Mouse (Mus musculus): ENCODE measurements at regions not wholly inside any gene's neighbourhood (a gene's known extent, or its start where the extent isn't known, plus 50 kb on each side); places are given as distances from the start of the nearest gene placed in this dataset.

DNA sequence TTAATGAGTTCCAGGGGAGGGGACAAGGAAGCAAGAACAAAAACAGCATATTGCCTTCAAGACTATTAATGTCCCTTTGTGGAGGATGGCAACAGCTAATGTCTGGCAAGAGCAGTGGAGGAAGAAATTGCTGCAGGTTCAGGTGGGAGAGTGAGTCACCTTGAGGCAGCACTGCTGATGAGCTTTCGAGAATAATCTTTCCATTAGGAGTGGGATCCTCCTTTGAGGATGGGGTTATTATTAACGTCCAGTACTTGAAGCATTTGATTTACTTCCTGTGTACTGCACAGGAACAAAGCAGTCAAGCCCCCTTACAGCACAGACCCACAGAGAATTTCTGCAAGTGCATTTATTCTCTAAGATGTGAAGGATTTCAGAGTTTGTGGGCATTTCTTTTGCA lies 671.2 kb upstream of the Stxbp6 start:
- no peak for DNase-seq

DNA sequence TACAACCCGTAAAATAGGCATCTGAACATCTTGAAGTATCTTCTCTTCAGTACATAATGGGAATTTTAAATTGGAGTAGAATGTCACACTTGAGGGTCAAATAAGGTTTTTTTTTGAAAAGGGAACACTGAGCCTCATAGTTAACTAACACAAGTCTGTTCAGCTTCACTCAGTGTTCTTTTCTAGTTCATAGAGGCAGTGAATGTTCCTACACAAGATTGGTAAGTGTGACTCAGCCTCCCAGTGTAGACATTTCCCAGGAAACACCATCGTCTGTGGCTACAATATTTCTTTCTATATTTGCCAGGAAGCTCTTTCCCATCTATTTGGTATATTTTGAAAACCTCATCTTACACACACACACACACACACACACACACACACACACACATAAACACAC lies 670.1 kb upstream of the Stxbp6 start:
- DNase-seq: no peak

- peak; percentile 42 for DNase-seq
These were observed 659.2 kb upstream of the Stxbp6 start for GRCm38 (mm10) chr12:45733661-45734060.

- DNase-seq: peak; percentile 6
These were observed 650.3 kb upstream of the Stxbp6 start for GRCm38 (mm10) chr12:45724565-45725370.

DNA sequence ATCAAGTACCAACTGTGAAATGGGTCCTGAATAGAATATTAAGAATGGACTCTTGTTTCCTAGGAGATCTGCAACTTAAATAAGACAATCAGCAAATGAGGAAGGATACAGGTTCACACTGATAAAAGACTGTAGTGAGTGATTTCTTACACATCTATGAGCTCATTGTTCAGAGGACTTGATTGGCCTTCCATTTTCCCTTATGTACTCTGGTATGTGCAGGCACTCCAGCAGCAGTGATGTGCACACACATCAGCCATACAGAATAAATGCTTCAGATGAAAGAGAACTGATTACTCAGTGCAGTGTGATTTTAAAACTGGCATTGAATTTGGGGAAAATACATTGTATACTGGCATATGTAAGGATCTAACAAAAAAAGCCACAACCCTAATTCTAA lies 636.8 kb upstream of the Stxbp6 start:
- no peak for DNase-seq

GRCm38 (mm10) chr12:45710766-45711165 lies 636.3 kb upstream of the Stxbp6 start:
- no peak for DNase-seq

- no peak for DNase-seq
These were observed 614.8 kb upstream of the Stxbp6 start for GRCm38 (mm10) chr12:45689291-45689690.

DNA sequence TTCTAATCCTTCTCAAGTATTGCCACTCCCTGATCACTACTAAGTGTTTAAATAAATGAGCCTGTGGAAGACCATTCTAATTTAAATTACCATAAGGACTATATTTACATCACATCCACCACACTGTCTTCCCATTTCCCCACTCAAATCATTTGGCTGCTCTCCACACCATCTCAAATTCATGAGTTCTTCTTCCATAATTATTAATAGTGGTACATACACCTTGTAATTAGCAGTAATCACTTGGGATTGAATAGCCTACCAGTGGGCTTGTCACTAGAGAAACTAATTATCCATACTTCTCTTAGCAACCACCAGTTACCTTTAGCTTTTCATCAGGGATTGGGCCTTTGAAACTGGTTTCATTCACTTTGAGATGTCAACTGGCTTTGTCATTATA lies 612.3 kb upstream of the Stxbp6 start:
- DNase-seq: no peak

GRCm38 (mm10) chr12:45672361-45672760 lies 597.9 kb upstream of the Stxbp6 start:
- no peak for DNase-seq

GRCm38 (mm10) chr12:45671554-45671948 lies 597.0 kb upstream of the Stxbp6 start:
- DNase-seq: no peak

GRCm38 (mm10) chr12:45670874-45671553 lies 596.5 kb upstream of the Stxbp6 start:
- no peak for DNase-seq

- no peak for DNase-seq
These were observed 595.9 kb upstream of the Stxbp6 start for GRCm38 (mm10) chr12:45670246-45670873.

DNA sequence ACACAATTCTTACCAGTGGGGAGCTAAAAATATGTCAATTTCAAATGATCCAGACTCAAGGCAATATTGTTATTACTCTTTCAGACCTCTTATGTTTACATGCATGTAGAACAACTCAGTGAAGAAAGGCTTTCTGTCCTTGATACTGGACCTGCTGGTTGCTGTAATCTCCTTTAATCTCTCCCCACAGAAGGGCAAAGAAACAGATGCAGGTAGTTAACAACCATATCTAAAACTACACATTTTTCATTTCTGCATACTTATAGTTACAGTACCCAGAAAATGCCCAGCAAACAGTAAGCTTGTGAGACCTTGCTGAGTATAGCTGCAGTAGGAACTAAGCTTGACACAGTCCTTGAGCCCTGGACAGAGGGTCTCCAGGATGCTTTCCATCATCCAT lies 585.1 kb upstream of the Stxbp6 start:
- DNase-seq: no peak

GRCm38 (mm10) chr12:45656574-45656973 lies 582.1 kb upstream of the Stxbp6 start:
- no peak for DNase-seq

- no peak for DNase-seq
These were observed 574.1 kb upstream of the Stxbp6 start for GRCm38 (mm10) chr12:45648654-45649053.

DNA sequence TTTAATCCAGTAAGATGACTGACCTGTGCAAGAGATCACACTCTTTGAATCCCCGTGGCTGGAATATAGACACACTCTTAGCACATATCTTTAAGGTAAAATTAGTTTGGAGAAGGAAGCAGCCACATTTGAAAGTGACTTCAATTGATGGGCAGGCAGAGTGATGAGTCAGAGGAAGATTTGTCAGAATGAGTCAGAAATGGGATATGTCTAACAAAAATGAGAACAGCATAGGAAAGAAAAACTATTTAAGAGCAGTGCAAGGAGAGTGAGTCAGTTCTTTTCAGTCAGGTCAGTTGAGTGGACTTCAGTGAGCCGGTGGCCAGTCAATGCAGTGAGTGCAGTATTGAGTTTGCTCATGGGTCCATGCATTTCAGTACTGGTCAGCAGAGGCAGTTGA lies 569.7 kb upstream of the Stxbp6 start:
- no peak for DNase-seq

GRCm38 (mm10) chr12:45622830-45623229 lies 548.3 kb upstream of the Stxbp6 start:
- DNase-seq: no peak

- DNase-seq: no peak
These were observed 545.5 kb upstream of the Stxbp6 start for GRCm38 (mm10) chr12:45620056-45620455.

- DNase-seq: no peak
These were observed 540.1 kb upstream of the Stxbp6 start for GRCm38 (mm10) chr12:45614509-45615150.

GRCm38 (mm10) chr12:45614074-45614473 lies 539.6 kb upstream of the Stxbp6 start:
- no peak for DNase-seq

DNA sequence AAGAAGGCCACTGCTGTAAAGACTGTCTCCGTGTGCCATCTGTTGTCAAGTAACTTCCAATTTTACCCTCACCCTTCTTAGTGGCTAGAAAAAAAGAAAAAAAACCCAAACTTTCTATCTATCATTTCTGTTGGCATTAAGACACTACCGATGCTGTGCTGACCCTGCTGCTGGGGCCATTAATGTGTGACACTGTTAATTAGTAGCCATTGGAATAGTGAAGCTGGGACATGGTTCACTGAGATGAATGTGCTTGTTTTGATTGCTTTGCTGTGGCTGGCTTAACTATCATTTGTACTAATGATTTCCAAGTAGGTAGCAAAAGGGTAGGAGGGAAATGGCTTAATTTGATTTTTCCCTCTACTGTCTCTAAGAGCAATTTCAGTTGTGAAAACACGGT lies 524.9 kb upstream of the Stxbp6 start:
- no peak for DNase-seq

DNA sequence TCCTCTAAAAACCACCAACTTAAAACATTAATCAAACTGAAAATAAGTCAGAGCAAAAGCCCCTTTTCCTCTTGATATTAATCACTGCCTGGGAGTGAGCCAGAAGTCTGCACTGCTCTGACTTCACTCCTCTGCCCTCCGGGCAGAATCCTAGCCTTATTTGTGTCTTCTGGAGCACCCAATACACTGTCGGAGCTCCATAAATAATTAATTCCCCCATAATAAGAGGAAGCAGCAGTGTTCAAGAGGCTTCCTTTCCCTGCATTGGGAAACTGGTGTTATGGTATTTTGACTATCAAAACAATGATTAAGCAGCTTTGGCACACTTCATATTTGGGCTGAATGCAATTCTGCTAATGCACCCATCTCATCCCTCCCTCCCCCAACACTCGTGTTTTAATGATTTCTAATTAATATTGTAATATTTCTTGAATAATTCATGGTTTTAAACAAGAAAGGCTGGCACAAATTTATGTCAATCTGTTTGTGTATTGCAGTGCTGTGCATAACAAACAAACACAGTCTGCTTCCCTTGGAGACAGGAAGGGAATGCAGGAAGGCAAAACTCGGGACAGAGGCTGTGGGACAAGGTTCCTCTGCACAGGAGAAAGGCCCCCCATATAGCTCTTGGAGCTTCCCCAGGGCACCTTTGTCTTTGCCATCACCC lies 523.5 kb upstream of the Stxbp6 start:
- peak; percentile 4 for DNase-seq

Data from adrenal gland, adult 2 months (tissue).